Mouse (Mus musculus): ENCODE measurements at regions not wholly inside any gene's neighbourhood (a gene's known extent, or its start where the extent isn't known, plus 50 kb on each side); places are given as distances from the start of the nearest gene placed in this dataset.

DNA sequence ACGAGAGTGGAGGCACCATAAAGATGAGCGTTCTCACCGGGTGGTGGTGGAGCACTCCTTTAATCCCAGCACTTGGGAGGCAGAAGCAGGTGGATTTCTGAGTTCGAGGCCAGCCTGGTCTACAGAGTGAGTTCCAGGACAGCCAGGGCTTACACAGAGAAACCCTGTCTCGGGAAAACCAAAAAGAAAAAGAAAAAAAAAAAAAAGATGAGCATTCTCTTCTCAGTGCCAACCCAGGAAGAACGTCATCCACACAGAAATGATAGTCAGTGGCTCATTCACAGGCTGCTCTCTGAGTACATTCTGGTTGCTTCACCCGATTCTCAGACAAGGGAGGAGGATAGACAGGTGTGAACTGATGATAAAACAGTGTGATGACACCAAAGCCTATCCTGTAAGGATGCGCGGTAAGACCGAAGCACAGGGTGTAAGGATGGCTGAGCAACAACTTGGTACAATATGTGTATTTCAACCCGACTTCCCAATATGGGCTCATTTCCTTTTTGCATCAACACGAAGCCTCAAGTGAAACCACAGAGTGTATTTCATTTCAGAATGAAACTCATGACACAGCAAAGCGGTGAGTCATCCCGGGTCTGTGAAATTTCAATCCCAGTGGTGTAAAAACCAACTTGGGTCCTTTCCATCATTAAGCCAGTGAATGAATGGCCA, 84.5 kb downstream of the Nfkbiz start:
- no peaks in the 10 kb centered on the region for H3K27me3 ChIP-seq (ENCODE audit: control insufficient read depth, insufficient read depth, low read length)
- no peak overlapping the region for H3K4me3 ChIP-seq (replicated peaks; ENCODE audit: low read length)
- no peaks in the 10 kb centered on the region for H3K4me1 ChIP-seq (ENCODE audit: control insufficient read depth, insufficient read depth, low read length)
- 88% methylated on average over 14 of the region's 14 CpGs for WGBS
- H3K9ac ChIP-seq (ENCODE audit: low read depth, low read length, severe bottlenecking), result no peak overlapping the region
- no peak for DNase-seq (ENCODE audit: low spot score)
- TF ChIP-seq POLR2A (IDR thresholded peaks at IDR 0.05; ENCODE audit: borderline replicate concordance, extremely low read depth, insufficient read depth, insufficient read length), result no peak
- no peaks in the 10 kb centered on the region for H3K36me3 ChIP-seq (ENCODE audit: control insufficient read depth, insufficient read depth, low read length)
- H3K4me2 ChIP-seq (replicated peaks; ENCODE audit: low read depth, low read length, severe bottlenecking), result no peak overlapping the region
- H3K27ac ChIP-seq (replicated peaks; ENCODE audit: low read depth, low read length), result no peak overlapping the region
- no peak for ATAC-seq (ENCODE audit: low FRiP score, low read depth)
- H3K9me3 ChIP-seq (ENCODE audit: control insufficient read depth, low read length), result no peaks in the 10 kb centered on the region

- Histone ChIP-seq H3K4me2 (replicated peaks; ENCODE audit: low read depth, low read length, severe bottlenecking) (no peak overlapping the region), H3K36me3 (ENCODE audit: control insufficient read depth, insufficient read depth, low read length) (no peaks in the 10 kb centered on the region), H3K27ac (replicated peaks; ENCODE audit: low read depth, low read length) (no peak overlapping the region), H3K4me3 (replicated peaks; ENCODE audit: low read length) (no peak overlapping the region), H3K9me3 (ENCODE audit: control insufficient read depth, low read length) (no peaks in the 10 kb centered on the region), H3K27me3 (ENCODE audit: control insufficient read depth, insufficient read depth, low read length) (no peaks in the 10 kb centered on the region), H3K9ac (ENCODE audit: low read depth, low read length, severe bottlenecking) (no peak overlapping the region), H3K4me1 (ENCODE audit: control insufficient read depth, insufficient read depth, low read length) (peaks cover 3% of the 10 kb centered on the region; the same call in 1 of the 2 replicates)
- DNase-seq (ENCODE audit: low spot score) (no peak), ATAC-seq (ENCODE audit: low FRiP score, low read depth) (no peak)
- no peak for TF ChIP-seq POLR2A (IDR thresholded peaks at IDR 0.05; ENCODE audit: borderline replicate concordance, extremely low read depth, insufficient read depth, insufficient read length)
- 75% methylated on average over 4 of the region's 4 CpGs for WGBS
These were observed 85.3 kb downstream of the Nfkbiz start for GRCm38 (mm10) chr16:55753380-55753779.

DNA sequence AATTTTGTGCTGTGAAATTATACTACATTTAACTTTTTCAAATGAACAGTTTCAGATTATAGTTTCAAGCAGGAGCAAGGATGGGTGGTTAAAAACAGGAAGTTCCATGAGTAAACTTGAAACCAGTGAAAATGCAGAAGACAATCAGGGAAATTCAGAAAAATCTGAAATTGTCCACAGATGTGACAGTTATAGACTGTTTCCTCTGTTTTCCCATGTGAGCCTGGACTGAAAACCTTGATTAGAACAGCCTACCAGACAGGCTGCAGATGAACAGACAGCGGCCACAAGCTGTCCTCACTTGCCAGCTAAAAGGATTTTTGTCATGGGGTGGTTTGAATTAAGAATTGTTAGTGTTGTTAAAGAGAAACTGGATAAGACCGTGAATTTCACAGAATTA, 91.4 kb downstream of the Nfkbiz start:
- no peak for TF ChIP-seq POLR2A (IDR thresholded peaks at IDR 0.05; ENCODE audit: borderline replicate concordance, extremely low read depth, insufficient read depth, insufficient read length)
- Histone ChIP-seq H3K9ac (ENCODE audit: low read depth, low read length, severe bottlenecking) (no peak overlapping the region), H3K27me3 (ENCODE audit: control insufficient read depth, insufficient read depth, low read length) (no peaks in the 10 kb centered on the region), H3K4me1 (ENCODE audit: control insufficient read depth, insufficient read depth, low read length) (peaks cover 3% of the 10 kb centered on the region), H3K4me2 (replicated peaks; ENCODE audit: low read depth, low read length, severe bottlenecking) (no peak overlapping the region), H3K9me3 (ENCODE audit: control insufficient read depth, low read length) (no peaks in the 10 kb centered on the region), H3K4me3 (replicated peaks; ENCODE audit: low read length) (no peak overlapping the region), H3K27ac (replicated peaks; ENCODE audit: low read depth, low read length) (no peak overlapping the region), H3K36me3 (ENCODE audit: control insufficient read depth, insufficient read depth, low read length) (no peaks in the 10 kb centered on the region)
- no peak for ATAC-seq (ENCODE audit: low FRiP score, low read depth)
- WGBS, result 26% methylated on average over 2 of the region's 2 CpGs
- DNase-seq (ENCODE audit: low spot score), result no peak

DNA sequence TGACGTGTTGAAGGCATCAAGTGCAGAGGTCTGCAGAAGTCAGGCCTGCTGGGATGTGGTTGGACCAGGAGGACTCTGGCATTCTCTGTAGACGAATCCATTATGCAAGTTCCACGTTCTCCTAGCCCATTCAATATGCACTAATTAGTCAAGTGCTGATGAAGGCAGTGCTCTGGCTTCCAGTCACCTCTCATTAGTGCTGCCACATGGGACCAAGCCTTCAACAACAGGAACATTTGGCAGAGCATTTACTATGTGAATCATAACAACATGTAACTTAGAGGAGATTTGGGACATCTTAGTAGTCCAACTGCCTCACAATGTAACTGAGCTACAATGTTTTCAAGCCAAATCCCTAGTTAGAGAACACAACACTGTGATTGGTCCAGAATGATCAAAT, 92.5 kb downstream of the Nfkbiz start:
- TF ChIP-seq POLR2A (IDR thresholded peaks at IDR 0.05; ENCODE audit: borderline replicate concordance, extremely low read depth, insufficient read depth, insufficient read length), result no peak
- no peaks in the 10 kb centered on the region for H3K27me3 ChIP-seq (ENCODE audit: control insufficient read depth, insufficient read depth, low read length)
- H3K36me3 ChIP-seq (ENCODE audit: control insufficient read depth, insufficient read depth, low read length), result no peaks in the 10 kb centered on the region
- peaks cover 3% of the 10 kb centered on the region for H3K4me1 ChIP-seq (ENCODE audit: control insufficient read depth, insufficient read depth, low read length)
- WGBS, result 55% methylated on average over 3 of the region's 3 CpGs
- no peak overlapping the region for H3K27ac ChIP-seq (replicated peaks; ENCODE audit: low read depth, low read length)
- H3K9me3 ChIP-seq (ENCODE audit: control insufficient read depth, low read length), result no peaks in the 10 kb centered on the region
- H3K9ac ChIP-seq (ENCODE audit: low read depth, low read length, severe bottlenecking), result no peak overlapping the region
- no peak overlapping the region for H3K4me3 ChIP-seq (replicated peaks; ENCODE audit: low read length)
- no peak for ATAC-seq (ENCODE audit: low FRiP score, low read depth)
- DNase-seq (ENCODE audit: low spot score), result no peak
- H3K4me2 ChIP-seq (replicated peaks; ENCODE audit: low read depth, low read length, severe bottlenecking), result no peak overlapping the region

DNA sequence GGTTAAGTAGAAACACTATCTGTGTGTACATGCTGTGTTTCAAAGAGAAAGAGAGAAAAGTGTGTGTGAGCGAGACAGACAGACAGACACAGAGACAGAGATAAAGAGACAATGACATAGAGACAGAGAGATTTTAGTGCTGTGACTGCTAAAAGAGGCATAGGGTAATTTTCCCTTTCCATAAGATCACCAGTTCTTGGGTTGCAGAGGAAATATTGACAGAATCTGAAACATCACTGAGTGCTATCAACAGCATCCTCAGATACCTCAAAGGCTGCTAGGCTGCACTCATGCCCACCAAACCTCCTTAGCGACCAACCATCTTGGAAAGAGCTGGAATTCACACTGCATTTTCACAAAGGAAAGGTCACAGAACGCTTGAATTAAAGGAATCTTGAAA, 93.6 kb downstream of the Nfkbiz start:
- WGBS, result 79% methylated on average over 3 of the region's 3 CpGs
- Histone ChIP-seq H3K4me3 (replicated peaks; ENCODE audit: low read length) (no peak overlapping the region), H3K9ac (ENCODE audit: low read depth, low read length, severe bottlenecking) (no peak overlapping the region), H3K4me1 (ENCODE audit: control insufficient read depth, insufficient read depth, low read length) (peaks cover 3% of the 10 kb centered on the region), H3K27me3 (ENCODE audit: control insufficient read depth, insufficient read depth, low read length) (no peaks in the 10 kb centered on the region), H3K27ac (replicated peaks; ENCODE audit: low read depth, low read length) (no peak overlapping the region), H3K9me3 (ENCODE audit: control insufficient read depth, low read length) (no peaks in the 10 kb centered on the region), H3K4me2 (replicated peaks; ENCODE audit: low read depth, low read length, severe bottlenecking) (no peak overlapping the region), H3K36me3 (ENCODE audit: control insufficient read depth, insufficient read depth, low read length) (no peaks in the 10 kb centered on the region)
- ATAC-seq (ENCODE audit: low FRiP score, low read depth) (no peak), DNase-seq (ENCODE audit: low spot score) (no peak)
- TF ChIP-seq POLR2A (IDR thresholded peaks at IDR 0.05; ENCODE audit: borderline replicate concordance, extremely low read depth, insufficient read depth, insufficient read length), result no peak
